Mouse (Mus musculus) megakaryocyte-erythroid progenitor cell, adult 5-6 weeks (primary cell): ENCODE data around the gene Moxd1. TPM values are rescaled to one million over a fixed set of nuclear protein-coding genes. Genes with fewer than 3 reads are reported as not detected.

ENCODE experiments used
- ATAC-seq: replicated peaks from 2 replicates; pipeline ENCODE4 v1.8.0; 2016; ENCODE audit warnings: mild to moderate bottlenecking, inconsistent platforms; ENCODE audit not compliant: severe bottlenecking, poor library complexity, low FRiP score, low TSS enrichment
- total RNA-seq, 2 experiments: library from RNA; stranded (forward) in 1 of 2; stranded (reverse) in 1 of 2; fragments of 200-1000, 215-1000 nt in 1 of 2; fragments of >200 nt in 1 of 2; fragmentation: Nextera tagmentation in 1 of 2; gene quantifications; 2 replicates each; pipeline ENCODE4 v1.2.3; 2014 to 2017

The Moxd1 gene
- total RNA-seq, 2 experiments from 2014 or later: not detected

- no peak for ATAC-seq
Observed at GRCm38 (mm10) chr10:24343068-24343467, 119.8 kb downstream of the Moxd1 start.

Other genes starting within 250 kb of the Moxd1 start
- not detected in 2 replicates for gene Taar6, start 237.9 kb upstream of the Moxd1 start, total RNA-seq (2014; fragmentation: Nextera tagmentation)
- not detected in 2 replicates for gene Taar6, start 237.9 kb upstream of the Moxd1 start, total RNA-seq (2017)
- gene Taar7a, start 230.0 kb upstream of the Moxd1 start, total RNA-seq (2014; fragmentation: Nextera tagmentation): not detected in 2 replicates
- gene Taar7a, start 230.0 kb upstream of the Moxd1 start, total RNA-seq (2017): not detected in 2 replicates
- gene Taar7b, start 223.6 kb upstream of the Moxd1 start, total RNA-seq (2014; fragmentation: Nextera tagmentation): not detected in 2 replicates
- gene Taar7b, start 223.6 kb upstream of the Moxd1 start, total RNA-seq (2017): not detected in 2 replicates
- not detected in 2 replicates for gene Taar7d, start 196.3 kb upstream of the Moxd1 start, total RNA-seq (2014; fragmentation: Nextera tagmentation)
- gene Taar7d, start 196.3 kb upstream of the Moxd1 start, total RNA-seq (2017): not detected in 2 replicates
- gene Taar7e, start 185.9 kb upstream of the Moxd1 start, total RNA-seq (2014; fragmentation: Nextera tagmentation): not detected in 2 replicates
- gene Taar7e, start 185.9 kb upstream of the Moxd1 start, total RNA-seq (2017): not detected in 2 replicates
- gene Taar7f, start 174.0 kb upstream of the Moxd1 start, total RNA-seq (2014; fragmentation: Nextera tagmentation): not detected in 2 replicates
- gene Taar7f, start 174.0 kb upstream of the Moxd1 start, total RNA-seq (2017): not detected in 2 replicates
- gene Taar8a, start 147.0 kb upstream of the Moxd1 start, total RNA-seq (2014; fragmentation: Nextera tagmentation): not detected in 2 replicates
- gene Taar8a, start 147.0 kb upstream of the Moxd1 start, total RNA-seq (2017): not detected in 2 replicates
- not detected in 2 replicates for gene Taar8b, start 131.2 kb upstream of the Moxd1 start, total RNA-seq (2014; fragmentation: Nextera tagmentation)
- gene Taar8b, start 131.2 kb upstream of the Moxd1 start, total RNA-seq (2017): not detected in 2 replicates
- gene Taar8c, start 121.6 kb upstream of the Moxd1 start, total RNA-seq (2014; fragmentation: Nextera tagmentation): not detected in 2 replicates
- gene Taar8c, start 121.6 kb upstream of the Moxd1 start, total RNA-seq (2017): not detected in 2 replicates
- not detected in 2 replicates for gene Taar9, start 114.0 kb upstream of the Moxd1 start, total RNA-seq (2014; fragmentation: Nextera tagmentation)
- not detected in 2 replicates for gene Taar9, start 114.0 kb upstream of the Moxd1 start, total RNA-seq (2017)
- 18.7 and 32.2 TPM in 2 replicates for gene Stx7, start 74.2 kb upstream of the Moxd1 start, total RNA-seq (2014; fragmentation: Nextera tagmentation)
- gene Stx7, start 74.2 kb upstream of the Moxd1 start, total RNA-seq (2017): 28.1 and 29.5 TPM in 2 replicates